Mouse (Mus musculus): ENCODE data around the gene Hoxa11.

DNA sequence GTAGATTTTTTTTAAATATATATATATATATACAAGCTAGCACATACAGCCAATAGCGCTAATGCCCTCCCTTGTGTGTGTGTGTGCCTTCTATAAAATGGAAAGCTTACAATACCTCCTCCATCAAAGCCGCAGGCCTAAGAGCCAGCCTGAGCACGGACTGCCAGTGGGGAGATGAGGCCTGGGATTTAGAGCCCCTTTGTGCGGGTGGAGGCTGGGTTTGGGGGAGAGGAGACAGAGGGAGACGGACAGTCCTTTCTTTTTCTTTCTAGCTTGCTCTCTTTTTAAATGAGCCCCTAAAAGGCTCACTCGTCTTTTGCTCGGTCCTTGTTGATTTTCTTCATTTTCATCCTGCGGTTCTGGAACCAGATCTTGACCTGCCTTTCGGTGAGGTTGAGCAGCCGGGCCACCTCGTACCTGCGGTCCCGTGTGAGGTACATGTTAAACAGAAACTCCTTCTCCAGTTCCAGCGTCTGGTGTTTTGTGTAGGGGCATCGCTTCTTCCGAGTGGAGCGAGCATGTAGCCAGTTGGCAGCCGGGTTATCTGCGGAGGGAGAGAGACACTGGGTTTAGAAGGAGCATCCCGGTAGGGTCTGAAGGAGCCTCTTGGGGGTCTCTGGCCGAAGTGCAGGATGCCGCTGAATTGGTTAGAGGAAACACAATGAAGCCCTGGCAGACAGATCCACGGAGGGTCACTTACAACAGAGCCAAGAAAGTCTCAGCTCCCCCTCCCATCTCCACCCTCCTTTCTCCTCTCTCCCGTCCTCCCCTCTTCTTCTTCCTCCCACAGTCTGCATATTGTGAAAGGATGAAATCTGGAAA, 21.5 kb downstream of the Hoxa11 start:
- TF ChIP-seq CTCF (IDR thresholded peaks at IDR 0.05; ENCODE audit: low read depth, low read length) (no peak), POLR2A (IDR thresholded peaks at IDR 0.05; ENCODE audit: borderline replicate concordance, low read depth, low read length) (no peak)
